Mouse (Mus musculus): ENCODE measurements around the gene Zfp69.

- TF ChIP-seq CTCF (IDR thresholded peaks at IDR 0.05; ENCODE audit: low read depth) (no peak), EP300 (IDR thresholded peaks at IDR 0.05; ENCODE audit: low read depth) (no peak)
These were observed 56.3 kb downstream of the Zfp69 start for GRCm38 (mm10) chr4:120895226-120895625.

Data from heart, postnatal 0 days (tissue).